Mouse (Mus musculus) adrenal gland, postnatal 14 days (tissue): ENCODE data around the gene A030005K14Rik. TPM values are rescaled to one million over a fixed set of nuclear protein-coding genes. Genes with fewer than 3 reads are reported as not detected.

Source experiments
- DNase-seq: peaks from one replicate; pipeline ENCODE4 v3.0.0; 2021; ENCODE audit warnings: mixed read lengths
- total RNA-seq: library from RNA; stranded (reverse); gene quantifications from 2 replicates; pipeline ENCODE4 v1.2.3, GENCODE M21; 2021

The A030005K14Rik gene
- total RNA-seq, 1 experiment from 2014 or later, result not detected

GRCm38 (mm10) chr1:83036892-83037667, 22.1 kb downstream of the A030005K14Rik start:
- DNase-seq, result no peak

GRCm38 (mm10) chr1:83034509-83034908, 24.7 kb downstream of the A030005K14Rik start:
- DNase-seq, result no peak

- DNase-seq, result no peak
Measured at GRCm38 (mm10) chr1:83032508-83032907, 26.7 kb downstream of the A030005K14Rik start.

GRCm38 (mm10) chr1:83031950-83032349, 27.2 kb downstream of the A030005K14Rik start:
- DNase-seq, result no peak

GRCm38 (mm10) chr1:83016556-83016955, 42.6 kb downstream of the A030005K14Rik start:
- no peak for DNase-seq

- DNase-seq, result no peak
Measured at GRCm38 (mm10) chr1:83015329-83015879, 43.8 kb downstream of the A030005K14Rik start.

GRCm38 (mm10) chr1:83014477-83014876, 44.7 kb downstream of the A030005K14Rik start:
- no peak for DNase-seq

Other genes starting within 250 kb of the A030005K14Rik start
- gene Agfg1, start 219.9 kb downstream of the A030005K14Rik start, total RNA-seq, result 53.0 and 59.5 TPM in 2 replicates
- not detected in 2 replicates for gene A030005L19Rik, start 146.1 kb downstream of the A030005K14Rik start, total RNA-seq
- gene A030014E15Rik, start 134.5 kb downstream of the A030005K14Rik start, total RNA-seq, result not detected in 2 replicates
- not detected in 2 replicates for gene Gm6217, start 128.0 kb downstream of the A030005K14Rik start, total RNA-seq
- gene A030003K21Rik, start 116.0 kb downstream of the A030005K14Rik start, total RNA-seq, result not detected in 2 replicates
- gene Gm7544, start 103.4 kb downstream of the A030005K14Rik start, total RNA-seq, result not detected in 2 replicates
- gene Gm47955, start 99.1 kb downstream of the A030005K14Rik start, total RNA-seq, result not detected in 2 replicates
- gene Gm47959, start 58.8 kb downstream of the A030005K14Rik start, total RNA-seq, result not detected in 2 replicates
- gene Slc19a3, start 20.9 kb downstream of the A030005K14Rik start, total RNA-seq, result 0.26 TPM in 1 of 2 replicates, not detected in the other
- not detected in 2 replicates for gene Krtap28-10, start 16.9 kb downstream of the A030005K14Rik start, total RNA-seq
- not detected in 2 replicates for gene Gm47969, start 14.4 kb downstream of the A030005K14Rik start, total RNA-seq
- gene Krtap28-13, start 1.6 kb upstream of the A030005K14Rik start, total RNA-seq, result not detected in 2 replicates
- gene Ccl20, start 57.4 kb upstream of the A030005K14Rik start, total RNA-seq, result not detected in 2 replicates
- not detected in 2 replicates for gene Daw1, start 100.4 kb upstream of the A030005K14Rik start, total RNA-seq